Mouse (Mus musculus): Measurements from ENCODE around the gene Krtap28-10.

GRCm38 (mm10) chr1:83067205-83067604 is 24.9 kb upstream of the Krtap28-10 start:
- TF ChIP-seq CTCF (IDR thresholded peaks at IDR 0.05; ENCODE audit: low read depth) (no peak), EP300 (IDR thresholded peaks at IDR 0.05; ENCODE audit: low read depth) (no peak)
